Mouse (Mus musculus) T-cell, adult 2 months (primary cell): ENCODE results near the gene Ubtd2.
A peak's percentile ranks its signal among the peaks of the same experiment; 100 is the strongest.

ENCODE experiments used
- DNase-seq: peaks from one replicate; pipeline ENCODE4 v3.0.0; 2022; ENCODE audit warnings: low spot score

Ubtd2 gene

GRCm38 (mm10) chr11:32518770-32519169, 63.6 kb downstream of the Ubtd2 start:
- no peak for DNase-seq

- DNase-seq = no peak
Observed at GRCm38 (mm10) chr11:32519354-32519753, 64.2 kb downstream of the Ubtd2 start.

GRCm38 (mm10) chr11:32521246-32521645, 66.1 kb downstream of the Ubtd2 start:
- no peak for DNase-seq

- no peak for DNase-seq
Observed at GRCm38 (mm10) chr11:32524122-32524920, 69.2 kb downstream of the Ubtd2 start.

- no peak for DNase-seq
Observed at GRCm38 (mm10) chr11:32527006-32527405, 71.8 kb downstream of the Ubtd2 start.

- no peak for DNase-seq
Observed at GRCm38 (mm10) chr11:32530151-32530550, 75.0 kb downstream of the Ubtd2 start.

GRCm38 (mm10) chr11:32531871-32532764, 76.9 kb downstream of the Ubtd2 start, which contains the start of gene Efcab9:
Gene Efcab9 (minus strand): TSS chr11:32532081.
- no peak for DNase-seq

GRCm38 (mm10) chr11:32532765-32533481, 77.8 kb downstream of the Ubtd2 start, which contains the start of gene Stk10:
Gene Stk10 (plus strand): TSS chr11:32533305.
- DNase-seq = peak; percentile 95

- DNase-seq = peak; percentile 82
Observed at GRCm38 (mm10) chr11:32533482-32534261, 78.5 kb downstream of the Ubtd2 start.

GRCm38 (mm10) chr11:32534453-32535075, 79.4 kb downstream of the Ubtd2 start:
- DNase-seq = peak; percentile 31

- DNase-seq = peak; percentile 80
Observed at GRCm38 (mm10) chr11:32535646-32536045, 80.5 kb downstream of the Ubtd2 start.

GRCm38 (mm10) chr11:32536954-32537353, 81.8 kb downstream of the Ubtd2 start:
- DNase-seq = peak; percentile 34

GRCm38 (mm10) chr11:32538435-32538834, 83.3 kb downstream of the Ubtd2 start:
- DNase-seq = no peak

GRCm38 (mm10) chr11:32538846-32539245, 83.7 kb downstream of the Ubtd2 start:
- peak; percentile 49 for DNase-seq

- no peak for DNase-seq
Observed at GRCm38 (mm10) chr11:32539717-32540116, 84.5 kb downstream of the Ubtd2 start.

- DNase-seq = no peak
Observed at GRCm38 (mm10) chr11:32540463-32540862, 85.3 kb downstream of the Ubtd2 start.

- DNase-seq = no peak
Observed at GRCm38 (mm10) chr11:32542181-32542580, 87.0 kb downstream of the Ubtd2 start.

- DNase-seq = peak; percentile 87
Observed at GRCm38 (mm10) chr11:32542687-32543411, 87.7 kb downstream of the Ubtd2 start.

GRCm38 (mm10) chr11:32544041-32544440, 88.9 kb downstream of the Ubtd2 start:
- DNase-seq = no peak

GRCm38 (mm10) chr11:32544497-32544896, 89.3 kb downstream of the Ubtd2 start:
- DNase-seq = no peak
